Mouse (Mus musculus): ENCODE results near the gene Tha1. TPM values are rescaled to one million over a fixed set of nuclear protein-coding genes. Genes with fewer than 3 reads are reported as not detected.
A peak's percentile ranks its signal among the peaks of the same experiment; 100 is the strongest.

The Tha1 gene
- polyA plus RNA-seq, 2 experiments from 2014 or later = 12.8 to 17.7 TPM

GRCm38 (mm10) chr11:117824060-117824969 is 49.0 kb downstream of the Tha1 start:
- peak; percentile 34 for ATAC-seq

- ATAC-seq = no peak
Observed at GRCm38 (mm10) chr11:117823411-117823810, 49.9 kb downstream of the Tha1 start.

- ATAC-seq = no peak
Observed at GRCm38 (mm10) chr11:117822728-117823241, 50.5 kb downstream of the Tha1 start.

GRCm38 (mm10) chr11:117821868-117822267 is 51.4 kb downstream of the Tha1 start:
- ATAC-seq = no peak

- ATAC-seq = no peak
Observed at GRCm38 (mm10) chr11:117820173-117820572, 53.1 kb downstream of the Tha1 start.

GRCm38 (mm10) chr11:117819095-117819494 is 54.2 kb downstream of the Tha1 start:
- ATAC-seq = no peak

Other genes with a start within 250 kb of the Tha1 start
- 10 to 100 TPM; 14.3 to 16.8 TPM for gene Tnrc6c, start 219.2 kb downstream of the Tha1 start, polyA plus RNA-seq (2017; shearing (Covaris generic))
- 10 to 100 TPM; 26.8 to 45.3 TPM for gene Tmc8, start 91.4 kb downstream of the Tha1 start, polyA plus RNA-seq (2017; shearing (Covaris generic))
- 100 to 1,000 TPM in 1 of 2 experiments, 10 to 100 TPM in 1; 88.2 to 107 TPM for gene Tmc6, start 91.3 kb downstream of the Tha1 start, polyA plus RNA-seq (2017; shearing (Covaris generic))
- gene 6030468B19Rik, start 75.8 kb downstream of the Tha1 start, polyA plus RNA-seq (2017; shearing (Covaris generic)) = 1 to 10 TPM; 1.3 to 1.9 TPM
- gene Gm20708, start 63.8 kb downstream of the Tha1 start, polyA plus RNA-seq (2017; shearing (Covaris generic)) = 1 to 10 TPM; 3.8 to 5.6 TPM
- 100 to 1,000 TPM in 1 of 2 experiments, 10 to 100 TPM in 1; 76.0 to 131 TPM for gene Syngr2, start 63.8 kb downstream of the Tha1 start, polyA plus RNA-seq (2017; shearing (Covaris generic))
- 10 to 100 TPM; 23.5 to 24.7 TPM for gene Afmid, start 47.6 kb downstream of the Tha1 start, polyA plus RNA-seq (2017; shearing (Covaris generic))
- 10 to 100 TPM; 52.4 to 88.7 TPM for gene Tk1, start 47.4 kb downstream of the Tha1 start, polyA plus RNA-seq (2017; shearing (Covaris generic))
- 100 to 1,000 TPM in 1 of 2 experiments, 10 to 100 TPM in 1; 88.3 to 110 TPM for gene Birc5, start 24.2 kb downstream of the Tha1 start, polyA plus RNA-seq (2017; shearing (Covaris generic))
- not detected for gene Tmem235, start 12.7 kb downstream of the Tha1 start, polyA plus RNA-seq (2017; shearing (Covaris generic))
- 10 to 100 TPM; 42.5 to 43.1 TPM for gene Socs3, start 96.6 kb upstream of the Tha1 start, polyA plus RNA-seq (2017; shearing (Covaris generic))
- 10 to 100 TPM; 34.6 to 38.3 TPM for gene Pgs1, start 112.8 kb upstream of the Tha1 start, polyA plus RNA-seq (2017; shearing (Covaris generic))